Mouse (Mus musculus) ES-E14 (cell line): ENCODE measurements around the gene Csnk1e.

ENCODE experiments used
- CHD2 ChIP-seq: IDR thresholded peaks from 2 replicates; pipeline ENCODE4 v1.6.1; 2014; ENCODE audit warnings: mild to moderate bottlenecking, low read depth, low read length, inconsistent platforms
- MAFK ChIP-seq: IDR thresholded peaks from 2 replicates; pipeline ENCODE4 v1.6.1; 2014; ENCODE audit warnings: mild to moderate bottlenecking, low read depth, low read length, inconsistent platforms; ENCODE audit not compliant: insufficient read depth
- ZC3H11A ChIP-seq: IDR thresholded peaks from 2 replicates; pipeline ENCODE4 v1.6.1; 2012; ENCODE audit warnings: low read depth, mild to moderate bottlenecking, inconsistent platforms, low read length, borderline replicate concordance

GRCm38 (mm10) chr15:79438816-79439215 is 16.6 kb downstream of the Csnk1e start:
- TF ChIP-seq ZC3H11A, result no peak
- TF ChIP-seq MAFK, result no peak
- TF ChIP-seq CHD2, result no peak
